Mouse (Mus musculus): ENCODE measurements at regions not wholly inside any gene's neighbourhood (a gene's known extent, or its start where the extent isn't known, plus 50 kb on each side); places are given as distances from the start of the nearest gene placed in this dataset.

- H3K27ac ChIP-seq (ENCODE audit: low read depth, low read length) = no peak overlapping the region
- no peak overlapping the region for H3K4me2 ChIP-seq (ENCODE audit: low read depth)
- no peaks in the 10 kb centered on the region for H3K27me3 ChIP-seq (ENCODE audit: insufficient read depth, low read length)
- DNase-seq (no peak), ATAC-seq (no peak)
- H3K36me3 ChIP-seq (ENCODE audit: insufficient read depth) = no peaks in the 10 kb centered on the region
- WGBS = 41% methylated on average over 1 of the region's 1 CpGs
- H3K4me1 ChIP-seq (ENCODE audit: insufficient read depth) = no peaks in the 10 kb centered on the region
- no peak overlapping the region for H3K4me3 ChIP-seq (ENCODE audit: low read depth, low read length)
- TF ChIP-seq CTCF (IDR thresholded peaks at IDR 0.05; ENCODE audit: low read depth) = no peak
- H3K9me3 ChIP-seq (ENCODE audit: low read length) = no peaks in the 10 kb centered on the region
- no peak overlapping the region for H3K9ac ChIP-seq
Measured at GRCm38 (mm10) chr12:54414829-54415228, 211.2 kb upstream of the Egln3 start.

DNA sequence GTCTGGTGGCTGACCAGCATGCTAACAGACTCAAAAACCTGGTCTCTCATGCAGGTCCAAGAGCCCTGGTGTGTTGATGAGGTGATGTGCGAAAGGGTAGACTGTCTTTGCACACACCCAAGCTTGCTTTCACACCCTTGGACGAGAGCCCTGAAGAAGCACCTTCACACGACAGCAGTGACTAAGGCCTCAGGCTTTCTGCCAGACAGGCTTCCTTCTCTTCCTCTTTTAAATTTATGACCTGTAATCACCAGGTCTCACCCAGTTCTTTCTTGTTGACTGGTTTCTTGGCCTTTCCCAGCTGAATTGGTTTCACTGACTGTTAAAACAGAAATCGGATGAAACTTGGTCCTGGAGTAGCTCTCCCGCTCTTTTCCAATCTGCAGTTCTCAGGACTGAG is 210.5 kb upstream of the Egln3 start:
- Histone ChIP-seq H3K27me3 (ENCODE audit: insufficient read depth, low read length) (no peaks in the 10 kb centered on the region), H3K9ac (no peak overlapping the region), H3K9me3 (ENCODE audit: low read length) (no peaks in the 10 kb centered on the region), H3K27ac (ENCODE audit: low read depth, low read length) (no peak overlapping the region), H3K4me2 (ENCODE audit: low read depth) (no peak overlapping the region), H3K4me1 (ENCODE audit: insufficient read depth) (no peaks in the 10 kb centered on the region), H3K4me3 (ENCODE audit: low read depth, low read length) (no peak overlapping the region), H3K36me3 (ENCODE audit: insufficient read depth) (no peaks in the 10 kb centered on the region)
- WGBS = 77% methylated on average over 5 of the region's 5 CpGs
- no peak for ATAC-seq
- no peak for DNase-seq
- no peak for TF ChIP-seq CTCF (IDR thresholded peaks at IDR 0.05; ENCODE audit: low read depth)

- H3K27ac ChIP-seq (ENCODE audit: low read depth, low read length) = 0 out of 2 replicates have a peak overlapping the region, but pooled peaks have one; percentile 5
Measured at GRCm38 (mm10) chr12:54410038-54410605, 206.5 kb upstream of the Egln3 start.

GRCm38 (mm10) chr12:54408906-54409305 is 205.2 kb upstream of the Egln3 start:
- no peak overlapping the region for H3K4me3 ChIP-seq (ENCODE audit: low read depth, low read length)
- no peaks in the 10 kb centered on the region for H3K36me3 ChIP-seq (ENCODE audit: insufficient read depth)
- no peak overlapping the region for H3K4me2 ChIP-seq (ENCODE audit: low read depth)
- H3K9me3 ChIP-seq (ENCODE audit: low read length) = no peaks in the 10 kb centered on the region
- WGBS = 82% methylated on average over 6 of the region's 6 CpGs
- TF ChIP-seq CTCF (IDR thresholded peaks at IDR 0.05; ENCODE audit: low read depth) = no peak
- ATAC-seq = no peak
- no peak overlapping the region for H3K9ac ChIP-seq
- no peak overlapping the region for H3K27ac ChIP-seq (ENCODE audit: low read depth, low read length)
- no peak for DNase-seq
- H3K27me3 ChIP-seq (ENCODE audit: insufficient read depth, low read length) = no peaks in the 10 kb centered on the region
- H3K4me1 ChIP-seq (ENCODE audit: insufficient read depth) = no peaks in the 10 kb centered on the region

More at GRCm38 (mm10) chr12:54410038-54410605, 206.5 kb upstream of the Egln3 start:
- Histone ChIP-seq H3K9ac (no peak overlapping the region), H3K27me3 (ENCODE audit: insufficient read depth, low read length) (no peaks in the 10 kb centered on the region), H3K9me3 (ENCODE audit: low read length) (no peaks in the 10 kb centered on the region), H3K4me3 (ENCODE audit: low read depth, low read length) (no peak overlapping the region), H3K36me3 (ENCODE audit: insufficient read depth) (no peaks in the 10 kb centered on the region), H3K4me1 (ENCODE audit: insufficient read depth) (no peaks in the 10 kb centered on the region), H3K4me2 (ENCODE audit: low read depth) (no peak overlapping the region)
- TF ChIP-seq CTCF (IDR thresholded peaks at IDR 0.05; ENCODE audit: low read depth) = no peak
- WGBS = 13% methylated on average over 7 of the region's 7 CpGs
- DNase-seq = peak; percentile 52
- ATAC-seq = peak; percentile 70

GRCm38 (mm10) chr12:54407301-54407896 is 203.7 kb upstream of the Egln3 start:
- DNase-seq (no peak), ATAC-seq (no peak)
- Histone ChIP-seq H3K4me2 (ENCODE audit: low read depth) (no peak overlapping the region), H3K27ac (ENCODE audit: low read depth, low read length) (no peak overlapping the region), H3K9ac (no peak overlapping the region), H3K9me3 (ENCODE audit: low read length) (no peaks in the 10 kb centered on the region), H3K4me3 (ENCODE audit: low read depth, low read length) (no peak overlapping the region), H3K4me1 (ENCODE audit: insufficient read depth) (no peaks in the 10 kb centered on the region), H3K36me3 (ENCODE audit: insufficient read depth) (no peaks in the 10 kb centered on the region), H3K27me3 (ENCODE audit: insufficient read depth, low read length) (no peaks in the 10 kb centered on the region)
- TF ChIP-seq CTCF (IDR thresholded peaks at IDR 0.05; ENCODE audit: low read depth) = no peak
- 54% methylated on average over 6 of the region's 6 CpGs for WGBS

DNA sequence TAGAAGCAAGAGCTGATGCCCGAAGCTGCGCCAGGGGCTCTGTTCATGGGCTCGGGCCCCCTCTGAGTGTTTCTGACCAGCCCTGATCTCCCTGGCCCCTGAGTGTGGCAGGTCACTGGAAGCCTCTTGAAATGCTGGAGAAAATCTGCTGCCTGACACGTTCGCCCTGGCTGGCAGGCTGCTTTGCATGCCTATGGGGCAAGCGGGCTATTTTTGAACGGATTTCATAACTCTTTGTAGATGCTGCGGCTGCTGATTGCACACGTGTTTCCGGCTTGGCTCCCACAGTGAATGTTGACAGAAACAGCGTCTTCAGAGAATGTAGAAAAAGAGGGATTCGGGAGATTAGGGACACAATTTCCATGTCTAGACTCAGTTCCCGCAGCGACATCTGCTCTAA is 201.4 kb upstream of the Egln3 start:
- ATAC-seq = peak; percentile 78
- TF ChIP-seq CTCF (IDR thresholded peaks at IDR 0.05; ENCODE audit: low read depth) = no peak
- Histone ChIP-seq H3K4me2 (ENCODE audit: low read depth) (peak overlapping the region; percentile 11), H3K36me3 (ENCODE audit: insufficient read depth) (no peaks in the 10 kb centered on the region), H3K4me3 (ENCODE audit: low read depth, low read length) (no peak overlapping the region), H3K27me3 (ENCODE audit: insufficient read depth, low read length) (no peaks in the 10 kb centered on the region), H3K9ac (no peak overlapping the region), H3K27ac (ENCODE audit: low read depth, low read length) (peak overlapping the region; percentile 11), H3K9me3 (ENCODE audit: low read length) (no peaks in the 10 kb centered on the region), H3K4me1 (ENCODE audit: insufficient read depth) (no peaks in the 10 kb centered on the region)
- peak; percentile 60 for DNase-seq
- WGBS = 48% methylated on average over 14 of the region's 14 CpGs

- WGBS = 81% methylated on average over 6 of the region's 6 CpGs
- no peak for ATAC-seq
Measured at GRCm38 (mm10) chr12:54402591-54402990, 198.9 kb upstream of the Egln3 start.

More at GRCm38 (mm10) chr12:54402591-54402990, 198.9 kb upstream of the Egln3 start:
- no peak overlapping the region for H3K4me2 ChIP-seq (ENCODE audit: low read depth)
- H3K27me3 ChIP-seq (ENCODE audit: insufficient read depth, low read length) = no peaks in the 10 kb centered on the region
- no peak for DNase-seq
- no peaks in the 10 kb centered on the region for H3K36me3 ChIP-seq (ENCODE audit: insufficient read depth)
- H3K27ac ChIP-seq (ENCODE audit: low read depth, low read length) = no peak overlapping the region
- H3K9ac ChIP-seq = no peak overlapping the region
- H3K4me3 ChIP-seq (ENCODE audit: low read depth, low read length) = no peak overlapping the region
- H3K4me1 ChIP-seq (ENCODE audit: insufficient read depth) = no peaks in the 10 kb centered on the region
- TF ChIP-seq CTCF (IDR thresholded peaks at IDR 0.05; ENCODE audit: low read depth) = no peak
- H3K9me3 ChIP-seq (ENCODE audit: low read length) = no peaks in the 10 kb centered on the region
